Mouse (Mus musculus) adrenal gland, postnatal 36 days (tissue): ENCODE measurements at regions not wholly inside any gene's neighbourhood (a gene's known extent, or its start where the extent isn't known, plus 50 kb on each side); places are given as distances from the start of the nearest gene placed in this dataset.

Experiments
- DNase-seq, 2 experiments: peaks; one replicate each; pipeline ENCODE4 v3.0.0; 2021; ENCODE audit warnings: mixed read lengths in 1 of 2

DNA sequence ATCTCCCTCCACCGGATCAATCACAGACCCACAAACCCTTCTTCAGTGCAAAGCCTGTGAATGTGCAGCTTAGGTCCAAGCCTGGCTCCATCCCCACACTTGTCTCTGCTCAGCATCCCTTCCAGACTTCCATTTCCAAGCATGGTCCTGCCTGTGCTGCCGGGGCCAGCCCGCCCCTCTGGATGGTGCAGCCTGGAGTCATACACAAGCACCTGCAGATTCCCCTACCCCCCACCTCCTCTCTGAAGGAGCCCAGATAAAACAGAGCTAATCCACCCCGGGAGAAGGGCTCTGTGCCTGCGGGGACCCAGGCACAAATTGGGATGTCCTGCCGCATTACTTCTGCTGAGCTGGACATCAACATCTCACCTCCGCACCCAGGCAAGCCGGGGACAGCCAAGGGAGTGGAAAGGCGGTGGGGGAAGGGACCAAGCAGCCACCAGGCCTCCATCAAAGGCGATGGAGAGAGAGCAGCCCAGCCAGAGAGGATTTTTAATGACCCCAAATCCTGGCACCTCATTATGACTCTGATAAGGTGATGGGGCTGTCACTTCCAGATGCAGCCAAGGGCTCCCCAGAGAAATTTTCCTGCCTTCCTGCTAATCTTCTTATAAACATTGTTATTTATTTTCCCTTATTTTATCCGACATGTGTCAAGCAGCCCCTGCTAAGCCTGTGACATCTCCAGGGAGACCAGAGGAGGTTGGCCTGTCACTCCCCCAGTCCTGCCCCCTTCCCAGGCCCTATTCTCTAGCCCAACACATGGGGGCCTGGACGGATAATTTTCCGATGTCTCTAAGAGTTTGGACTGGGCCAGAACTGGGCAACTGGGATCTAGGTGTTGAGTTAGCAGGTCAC, 105.5 kb upstream of the Unc5b start:
- no peak for DNase-seq

DNA sequence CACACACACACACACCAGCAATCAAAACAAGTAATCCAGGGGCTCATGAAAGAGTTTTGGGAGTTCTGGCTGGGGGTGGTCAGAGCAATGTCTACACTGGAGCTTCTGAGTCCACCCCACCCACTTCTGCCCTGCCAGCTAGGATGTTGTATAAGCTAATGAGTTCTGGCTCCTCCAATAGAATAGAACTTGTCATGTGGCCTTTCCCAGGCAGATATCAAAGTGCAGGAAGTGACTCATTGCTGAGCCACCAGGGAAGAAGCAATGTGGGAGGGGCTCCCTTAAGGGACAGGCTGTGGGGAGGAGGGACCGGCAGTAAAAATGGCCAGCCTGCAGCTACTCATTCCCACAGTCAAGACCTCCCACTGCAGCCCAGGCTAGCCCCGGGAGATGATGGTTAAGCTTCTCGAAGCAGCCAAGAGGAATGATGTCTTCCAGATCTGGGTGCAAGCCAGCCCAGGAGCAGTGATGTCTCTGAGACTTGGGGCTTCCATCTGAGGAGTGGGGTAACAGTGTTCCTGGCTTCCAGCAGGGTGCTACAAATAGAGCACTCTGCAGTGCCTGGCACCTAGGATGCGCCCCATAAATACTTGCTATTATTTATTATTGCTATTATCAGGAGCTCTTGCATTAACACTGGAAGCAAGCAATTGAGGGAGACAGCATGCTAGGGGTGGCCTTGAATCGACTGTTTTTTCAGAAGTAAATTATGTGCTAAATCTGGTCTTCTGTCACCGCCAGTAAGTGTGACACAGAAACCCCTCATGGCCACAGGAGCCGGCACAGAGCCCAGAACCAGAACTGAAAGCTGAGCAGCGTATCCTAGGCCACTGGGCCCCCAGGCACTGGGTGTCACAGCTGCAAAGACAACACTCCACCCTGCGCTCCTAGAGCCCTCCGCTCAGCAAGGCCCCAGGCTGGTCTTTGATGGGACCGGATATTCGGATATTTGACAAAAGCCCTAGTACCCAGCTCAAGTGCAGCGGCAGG, 103.2 kb upstream of the Unc5b start:
- peak; percentile 86 to 87 for DNase-seq

DNA sequence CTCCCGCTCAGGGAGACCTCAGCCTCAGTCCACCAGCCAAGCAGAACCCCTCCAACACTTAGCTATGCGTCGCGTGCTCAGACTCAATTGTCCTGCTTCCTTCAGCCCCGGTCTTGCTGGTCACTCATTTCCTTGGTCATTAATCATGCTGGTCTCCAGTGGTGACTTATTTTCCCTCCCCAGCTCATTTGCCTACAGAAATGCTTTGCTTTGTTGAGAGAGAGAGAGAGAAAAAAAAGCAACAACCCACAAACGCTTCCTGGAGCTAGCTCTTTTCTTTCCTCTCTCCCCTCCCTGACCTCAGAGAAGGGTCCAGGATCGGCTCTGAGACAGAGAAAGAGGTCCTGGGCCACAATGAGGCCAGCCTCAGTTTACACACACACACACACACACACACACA, 102.5 kb upstream of the Unc5b start:
- DNase-seq: no peak

- no peak for DNase-seq
These were observed 101.5 kb upstream of the Unc5b start for GRCm38 (mm10) chr10:60932855-60933254.

- DNase-seq: peak in 1 of 2 experiments; percentile 20
These were observed 100.6 kb upstream of the Unc5b start for GRCm38 (mm10) chr10:60931891-60932378.

DNA sequence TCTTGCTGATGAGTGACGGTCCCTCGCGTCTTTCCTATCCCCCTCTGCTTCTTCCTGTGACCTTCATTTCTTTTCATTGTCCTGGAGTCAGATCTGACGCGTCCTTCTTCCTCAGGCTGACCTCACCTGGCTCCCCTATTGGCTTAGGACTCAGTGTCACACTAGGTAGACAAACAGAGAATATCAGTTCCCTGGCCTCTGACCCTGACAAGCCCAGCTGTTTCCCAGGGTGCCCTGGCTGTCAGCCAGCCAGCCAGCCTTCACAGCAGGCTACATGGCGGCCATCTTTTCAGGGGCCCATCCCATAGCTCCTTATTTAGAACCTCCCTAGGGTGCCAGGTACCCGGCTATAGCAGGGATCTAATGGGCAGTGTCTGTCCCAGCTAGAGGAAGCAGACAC, 97.3 kb upstream of the Unc5b start:
- peak in 1 of 2 experiments; percentile 40 for DNase-seq

GRCm38 (mm10) chr10:60928164-60928563, 96.8 kb upstream of the Unc5b start:
- DNase-seq: no peak

DNA sequence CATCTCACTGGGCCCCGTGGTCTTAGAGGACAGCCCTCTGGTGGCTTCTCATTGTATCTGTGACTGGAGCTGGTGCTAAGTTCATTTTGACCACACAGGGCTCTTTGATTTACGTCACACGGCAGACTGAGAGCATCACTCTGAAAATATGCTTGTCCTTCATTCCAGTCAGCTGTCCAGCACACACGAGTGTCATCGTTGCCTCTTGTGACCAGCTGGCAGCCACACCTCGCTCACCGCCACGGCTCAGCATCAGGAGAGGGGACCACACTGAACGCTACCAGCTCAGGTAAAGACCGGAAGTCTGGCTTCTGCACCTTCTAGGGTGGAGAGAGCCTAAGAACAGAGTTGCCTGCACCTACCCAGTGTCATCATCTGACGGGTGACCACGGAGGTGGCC, 95.3 kb upstream of the Unc5b start:
- no peak for DNase-seq

DNA sequence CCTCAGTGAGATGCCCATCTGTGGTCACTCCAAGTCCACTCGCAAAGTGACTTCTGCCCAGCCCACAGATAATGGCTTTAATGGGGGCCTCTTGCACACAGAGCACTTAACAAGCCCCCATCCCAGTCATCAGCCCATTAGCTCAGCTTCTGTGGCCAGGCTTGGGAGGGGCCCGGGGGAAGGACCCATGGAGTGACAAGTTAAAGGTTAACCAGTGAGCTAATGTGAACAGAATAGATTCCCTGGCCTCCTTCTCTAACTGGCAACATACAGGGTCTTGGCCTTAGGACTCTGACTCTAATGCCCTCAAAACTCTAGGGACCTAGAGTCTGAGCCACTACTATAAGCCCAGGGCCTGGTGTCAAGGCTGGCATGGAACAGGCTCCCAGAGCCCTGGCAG, 94.3 kb upstream of the Unc5b start:
- DNase-seq: no peak

DNA sequence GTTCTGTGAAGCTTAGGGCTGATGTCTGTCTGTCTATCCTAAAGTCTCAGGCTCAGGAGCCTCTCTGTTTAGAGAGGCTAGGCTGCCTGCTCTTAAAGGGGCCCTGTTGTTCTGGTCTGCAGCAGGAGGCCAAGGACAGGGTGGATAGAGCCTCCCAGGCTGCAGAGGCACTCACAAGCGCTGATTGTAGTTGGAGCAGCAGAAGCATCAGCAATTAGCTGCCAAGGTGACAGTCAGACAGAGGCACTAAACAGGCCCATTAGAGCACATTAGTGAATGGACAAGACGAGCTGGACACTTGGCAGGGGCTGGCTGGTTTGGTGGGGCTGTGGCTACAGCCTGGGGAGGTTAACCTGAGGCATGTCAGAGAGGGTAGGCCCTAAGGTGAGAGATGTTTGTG, 93.8 kb upstream of the Unc5b start:
- DNase-seq: no peak

DNA sequence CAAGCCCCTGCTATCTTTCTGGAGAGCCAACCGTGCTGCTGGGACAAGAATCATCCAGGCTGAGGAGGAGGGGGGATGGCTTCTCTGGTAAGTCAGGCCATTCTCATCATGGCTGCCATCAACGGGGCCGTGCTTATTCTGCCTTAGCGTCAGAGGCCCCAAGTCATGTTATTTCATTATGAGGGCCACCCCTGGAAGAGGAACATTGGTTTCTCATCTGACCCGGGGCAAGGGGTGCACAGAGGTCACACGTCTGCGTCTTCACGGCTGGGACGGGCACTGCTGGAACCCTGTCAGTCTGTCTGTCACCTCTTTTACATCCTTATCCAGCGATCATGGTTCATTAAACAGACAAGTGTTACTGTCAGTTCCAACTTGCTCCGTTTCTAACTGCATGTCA, 92.4 kb upstream of the Unc5b start:
- no peak for DNase-seq

- no peak for DNase-seq
These were observed 89.2 kb upstream of the Unc5b start for GRCm38 (mm10) chr10:60920621-60921020.

- DNase-seq: no peak
These were observed 86.6 kb upstream of the Unc5b start for GRCm38 (mm10) chr10:60918020-60918419.

GRCm38 (mm10) chr10:60914391-60914790, 83.0 kb upstream of the Unc5b start:
- peak in 1 of 2 experiments; percentile 35 for DNase-seq

- no peak for DNase-seq
These were observed 82.1 kb upstream of the Unc5b start for GRCm38 (mm10) chr10:60913456-60913900.

DNA sequence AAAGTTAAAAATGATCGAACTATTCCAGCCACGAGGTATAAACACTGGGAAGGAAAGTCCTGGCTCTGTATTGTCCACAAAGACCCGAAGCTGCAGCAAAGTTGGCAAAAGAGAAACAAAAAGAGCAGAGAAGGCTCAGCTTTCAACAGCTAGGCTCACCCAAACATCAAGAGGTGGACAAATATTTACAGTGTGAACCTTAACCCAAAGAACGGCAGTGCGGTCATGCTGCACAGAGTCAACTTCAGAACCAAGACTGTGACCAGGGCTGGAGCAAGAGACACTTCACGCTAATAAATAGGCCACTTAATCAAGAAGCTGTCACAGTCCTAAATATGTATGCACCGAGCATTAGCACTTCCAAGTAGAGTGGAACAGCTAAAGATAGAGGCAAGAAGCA, 73.0 kb upstream of the Unc5b start:
- DNase-seq: no peak

GRCm38 (mm10) chr10:60900992-60901391, 69.6 kb upstream of the Unc5b start:
- no peak for DNase-seq

DNA sequence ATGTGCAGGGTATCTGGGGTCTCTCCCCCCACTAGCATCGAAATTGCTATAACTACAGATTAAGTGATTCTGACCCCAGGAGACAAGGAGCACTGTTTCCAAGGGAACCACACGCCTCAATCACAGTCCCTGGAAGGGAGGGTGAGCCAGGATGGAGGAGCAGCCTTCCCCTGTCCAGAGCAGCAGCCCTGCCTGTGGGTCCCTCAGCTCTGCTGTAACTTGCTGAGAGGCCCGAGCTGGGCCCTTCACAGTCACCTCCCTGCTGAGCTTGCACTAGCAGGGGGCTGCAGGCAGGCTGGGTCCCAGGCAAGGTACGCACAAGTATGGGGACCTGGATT, 62.4 kb upstream of the Unc5b start:
- no peak for DNase-seq

DNA sequence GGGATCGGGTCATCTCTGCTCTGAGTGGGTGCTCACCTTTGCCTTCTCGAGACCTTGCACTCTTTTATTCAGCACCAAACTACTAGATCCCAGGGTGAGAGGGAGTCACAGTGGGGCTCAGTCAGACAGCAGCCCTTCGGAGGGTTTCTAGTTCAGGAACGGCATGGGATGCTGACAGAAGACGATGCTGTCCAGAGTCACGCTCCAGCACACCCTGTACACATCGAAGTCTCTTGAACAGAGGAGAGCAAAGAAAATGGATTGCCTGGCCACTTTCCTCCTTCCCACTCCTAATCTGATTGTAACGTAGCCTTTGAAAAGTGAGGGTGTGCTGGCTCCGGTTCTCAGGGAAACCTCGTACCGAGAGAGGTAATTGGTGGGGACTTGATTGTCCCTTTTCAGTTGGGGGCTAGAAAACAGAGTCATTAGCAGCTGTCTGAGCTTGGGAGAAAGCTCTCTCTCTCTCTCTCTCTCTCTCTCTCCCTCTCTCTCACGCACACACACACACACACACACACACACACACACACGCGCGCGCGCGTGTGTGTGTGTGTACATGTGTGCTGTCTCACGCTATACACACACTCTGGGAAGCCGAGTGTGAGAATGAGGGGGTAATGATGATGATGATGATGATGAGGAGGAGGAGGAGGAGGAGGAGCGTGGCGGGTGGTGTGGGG, 61.9 kb upstream of the Unc5b start:
- DNase-seq: no peak

DNA sequence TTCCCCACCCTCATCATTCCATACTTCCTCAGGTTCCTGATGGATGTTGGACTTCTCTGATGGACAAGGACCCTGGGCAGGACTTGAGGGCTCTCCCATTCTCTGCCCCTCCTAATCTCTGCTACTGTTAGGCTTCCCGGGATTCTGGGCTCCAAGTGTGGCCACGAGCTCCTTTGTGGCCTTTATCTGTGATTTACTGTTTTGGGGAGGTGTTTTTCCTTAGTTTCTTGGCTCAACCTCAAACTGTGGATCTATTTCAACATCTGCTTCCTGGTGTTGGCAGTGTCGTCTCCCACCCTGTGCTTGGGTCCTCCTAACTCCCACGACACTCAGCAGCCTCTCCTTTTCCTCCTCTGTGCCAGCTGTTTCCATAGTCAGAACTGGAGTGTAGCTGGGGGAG, 61.3 kb upstream of the Unc5b start:
- DNase-seq: no peak

DNA sequence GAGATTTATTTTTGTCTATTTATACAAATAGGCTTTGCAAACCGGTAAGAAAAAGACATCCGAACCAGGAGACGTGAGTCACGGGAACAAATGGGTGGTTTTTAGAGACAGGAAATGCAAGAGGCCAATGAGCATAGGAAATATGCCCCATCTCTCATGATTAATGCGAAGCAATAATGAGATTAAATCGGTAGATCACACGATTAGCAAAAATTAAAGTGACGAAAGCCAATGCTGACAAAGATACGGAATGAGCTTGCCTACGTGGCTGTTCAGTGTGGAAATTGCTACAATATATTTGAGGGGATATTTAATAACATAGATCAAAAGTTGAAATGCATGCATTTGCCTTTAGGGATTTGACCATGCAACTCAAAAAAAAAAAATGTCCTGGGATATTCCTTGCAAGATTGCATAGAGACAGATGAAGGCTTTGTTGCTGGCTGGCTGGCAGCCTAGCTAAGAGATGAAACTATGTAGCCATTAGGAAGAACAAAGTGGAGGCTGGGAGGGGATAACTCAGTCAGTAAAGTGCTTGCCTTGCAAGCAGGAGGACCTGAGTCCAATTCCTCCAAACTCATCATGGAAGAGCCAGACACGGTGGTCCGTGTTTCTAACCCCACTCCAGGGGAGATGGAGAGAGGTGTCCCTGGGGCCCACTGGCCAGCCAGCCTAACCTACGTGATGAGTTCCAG, 60.2 kb upstream of the Unc5b start:
- no peak for DNase-seq

- DNase-seq: no peak
These were observed 58.4 kb upstream of the Unc5b start for GRCm38 (mm10) chr10:60889792-60890191.
